Mouse (Mus musculus) ES-E14 (cell line): ENCODE measurements around the gene Cnot11.

ENCODE experiments used
- CHD2 ChIP-seq: IDR thresholded peaks from 2 replicates; pipeline ENCODE4 v1.6.1; 2014; ENCODE audit warnings: mild to moderate bottlenecking, low read depth, low read length, inconsistent platforms
- HCFC1 ChIP-seq: IDR thresholded peaks from 2 replicates; pipeline ENCODE4 v1.6.1; 2012; ENCODE audit warnings: low read length, inconsistent platforms, borderline replicate concordance; ENCODE audit not compliant: insufficient read depth
- MAFK ChIP-seq: IDR thresholded peaks from 2 replicates; pipeline ENCODE4 v1.6.1; 2014; ENCODE audit warnings: mild to moderate bottlenecking, low read depth, low read length, inconsistent platforms; ENCODE audit not compliant: insufficient read depth
- ZC3H11A ChIP-seq: IDR thresholded peaks from 2 replicates; pipeline ENCODE4 v1.6.1; 2012; ENCODE audit warnings: low read depth, mild to moderate bottlenecking, inconsistent platforms, low read length, borderline replicate concordance
- ZNF384 ChIP-seq: IDR thresholded peaks from 2 replicates; pipeline ENCODE4 v1.6.1; 2012; ENCODE audit warnings: low read depth, low read length, inconsistent platforms

DNA sequence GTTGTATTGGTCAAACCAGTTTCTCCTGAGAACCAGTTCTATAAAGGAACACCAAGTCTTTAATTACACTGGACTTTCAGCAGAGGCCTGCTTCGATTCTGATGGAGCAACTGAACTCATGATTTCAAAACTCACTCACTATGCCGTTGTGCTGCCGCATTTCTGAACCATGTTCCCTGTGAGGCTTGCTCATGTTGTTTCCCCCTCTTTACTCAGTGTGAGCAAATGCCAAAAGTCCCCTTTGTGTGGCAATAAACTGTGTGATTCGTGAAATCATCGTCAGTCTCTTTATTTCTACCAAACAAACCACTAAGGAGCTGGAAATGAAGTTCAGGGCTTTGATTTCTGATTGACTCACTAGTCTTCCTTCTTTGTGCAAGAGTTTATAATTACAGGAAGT lies 43.7 kb downstream of the Cnot11 start:
- TF ChIP-seq ZNF384 = no peak
- TF ChIP-seq MAFK = no peak
- no peak for TF ChIP-seq CHD2
- no peak for TF ChIP-seq HCFC1
- no peak for TF ChIP-seq ZC3H11A
